Mouse (Mus musculus): ENCODE measurements around the gene Morn1. TPM values are rescaled to one million over a fixed set of nuclear protein-coding genes. Genes with fewer than 3 reads are reported as not detected.

Morn1 gene
- polyA plus RNA-seq, 1 experiment from 2014 or later, result 3.0 TPM

DNA sequence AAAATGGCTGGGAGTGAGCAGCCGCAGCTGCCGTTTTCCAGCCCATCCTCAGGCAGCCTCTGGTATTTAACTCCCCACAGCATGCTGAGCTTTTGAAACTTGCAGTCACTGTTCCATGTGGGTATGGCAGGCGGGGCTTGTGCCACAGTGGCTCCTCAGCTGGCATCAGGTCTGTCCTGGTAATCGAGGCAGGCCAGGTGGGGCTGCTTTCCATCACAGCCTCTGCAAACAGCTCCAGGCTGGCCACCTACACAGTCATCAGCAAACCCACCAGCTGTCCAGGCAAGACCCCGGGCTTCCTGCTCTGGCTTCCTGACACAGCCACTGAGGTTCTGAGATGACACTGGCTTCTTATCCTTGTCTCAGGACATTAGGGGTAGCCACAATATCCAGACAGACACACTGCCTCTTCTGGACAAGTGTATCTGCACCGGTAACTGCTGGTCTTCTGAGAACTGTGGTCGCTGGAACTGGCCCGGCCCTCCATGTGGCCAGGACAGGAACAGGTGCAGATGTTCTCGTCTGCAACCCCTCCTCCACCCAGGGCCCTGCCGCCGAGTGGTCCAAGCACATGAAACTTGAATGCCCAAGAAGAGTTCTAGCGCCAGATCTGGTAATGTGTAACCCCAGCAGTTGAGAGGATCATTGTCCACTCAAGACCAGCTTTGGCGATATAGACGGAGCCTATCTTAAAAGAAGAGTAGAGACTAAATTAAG is 59.9 kb downstream of the Morn1 start:
- WGBS, result 61% methylated on average over 14 of the region's 14 CpGs
- H3K4me2 ChIP-seq (replicated peaks), result no peak overlapping the region
- H3K9me3 ChIP-seq, result no peaks in the 10 kb centered on the region
- peaks cover 50% of the 10 kb centered on the region for H3K4me1 ChIP-seq (replicated peaks)
- no peaks in the 10 kb centered on the region for H3K27me3 ChIP-seq (replicated peaks)
- no peak for ATAC-seq
- no peak overlapping the region for H3K27ac ChIP-seq
- H3K36me3 ChIP-seq, result no peaks in the 10 kb centered on the region
- no peak overlapping the region for H3K9ac ChIP-seq
- no peak overlapping the region for H3K4me3 ChIP-seq (replicated peaks)

DNA sequence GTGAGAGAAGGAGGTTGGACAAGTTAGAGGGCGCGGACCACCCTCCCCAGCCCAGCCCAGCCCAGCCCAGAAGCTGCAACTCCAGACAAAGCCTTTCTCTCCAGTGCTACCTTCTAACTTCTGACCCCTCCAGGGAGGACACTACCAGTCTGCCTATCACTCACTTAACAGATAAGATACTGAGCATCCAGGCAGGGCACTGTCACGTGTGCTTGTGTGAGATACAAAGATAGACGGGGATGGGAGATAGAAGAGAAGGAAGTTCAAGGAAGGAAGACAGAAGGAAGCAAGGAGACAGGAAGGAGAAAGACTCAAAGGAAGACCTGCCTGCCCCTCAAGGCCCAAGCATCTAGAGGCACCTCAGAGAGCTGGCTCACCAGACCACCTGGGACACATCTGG is 62.1 kb downstream of the Morn1 start:
- no peaks in the 10 kb centered on the region; the same call in 1 of the 2 replicates for H3K36me3 ChIP-seq

DNA sequence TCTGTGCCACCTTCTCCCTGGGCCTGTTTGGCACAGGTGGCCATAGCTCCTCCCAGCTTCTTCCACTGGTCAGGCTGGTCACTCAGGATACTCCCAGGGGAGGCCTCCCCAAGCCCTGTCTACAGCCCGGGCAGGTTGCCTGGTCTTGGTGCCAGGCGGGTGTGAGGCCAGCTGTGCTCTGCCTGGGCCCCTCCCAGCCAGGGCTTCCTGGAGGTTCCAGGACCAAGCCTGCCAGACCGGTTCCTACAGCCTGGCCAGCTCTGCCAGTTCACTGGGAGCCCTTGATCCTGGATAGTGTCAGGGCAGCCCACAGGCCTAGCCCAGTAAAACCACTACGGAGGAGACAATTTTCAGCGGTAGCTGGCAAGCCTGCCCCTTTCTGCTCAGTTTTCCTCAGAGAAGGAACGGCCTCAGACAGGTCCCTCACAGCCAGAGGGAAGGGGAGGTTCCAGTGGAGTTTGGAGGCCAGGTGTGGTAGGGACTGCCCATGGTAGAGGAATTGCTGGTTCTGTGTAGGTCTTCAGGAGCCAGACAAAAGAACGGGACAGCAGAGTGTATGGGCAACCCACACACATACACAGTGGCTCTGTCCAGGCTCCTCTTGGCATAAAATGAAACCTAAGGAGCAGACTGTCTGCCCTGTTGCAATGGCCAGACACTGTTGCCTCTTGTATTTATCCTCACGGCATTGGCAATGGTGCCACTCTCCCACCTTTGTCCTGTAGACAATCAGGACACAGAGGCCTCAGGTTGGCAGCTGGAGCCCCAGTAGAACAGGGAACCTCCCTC is 62.7 kb downstream of the Morn1 start:
- peak overlapping the region; percentile 33 for H3K4me2 ChIP-seq (replicated peaks)
- no peaks in the 10 kb centered on the region for H3K27me3 ChIP-seq (replicated peaks)
- H3K36me3 ChIP-seq, result no peaks in the 10 kb centered on the region; the same call in 1 of the 2 replicates
- H3K9ac ChIP-seq, result peak overlapping the region; percentile 71
- no peaks in the 10 kb centered on the region for H3K9me3 ChIP-seq
- 49% methylated on average over 8 of the region's 8 CpGs for WGBS
- H3K4me1 ChIP-seq (replicated peaks), result peaks cover 56% of the 10 kb centered on the region
- no peak overlapping the region for H3K4me3 ChIP-seq (replicated peaks)
- peak overlapping the region; percentile 93 for H3K27ac ChIP-seq
- ATAC-seq, result peak; percentile 74

More for the DNA sequence above, 62.1 kb downstream of the Morn1 start:
- H3K4me1 ChIP-seq (replicated peaks), result peaks cover 62% of the 10 kb centered on the region
- WGBS, result 70% methylated on average over 4 of the region's 4 CpGs
- no peak overlapping the region for H3K4me3 ChIP-seq (replicated peaks)
- 0 out of 2 replicates have a peak overlapping the region, but pooled peaks have one; percentile 33 for H3K4me2 ChIP-seq (replicated peaks)
- H3K27me3 ChIP-seq (replicated peaks), result no peaks in the 10 kb centered on the region
- no peak overlapping the region for H3K9ac ChIP-seq
- peak overlapping the region; percentile 93 for H3K27ac ChIP-seq
- no peaks in the 10 kb centered on the region for H3K9me3 ChIP-seq
- no peak for ATAC-seq

DNA sequence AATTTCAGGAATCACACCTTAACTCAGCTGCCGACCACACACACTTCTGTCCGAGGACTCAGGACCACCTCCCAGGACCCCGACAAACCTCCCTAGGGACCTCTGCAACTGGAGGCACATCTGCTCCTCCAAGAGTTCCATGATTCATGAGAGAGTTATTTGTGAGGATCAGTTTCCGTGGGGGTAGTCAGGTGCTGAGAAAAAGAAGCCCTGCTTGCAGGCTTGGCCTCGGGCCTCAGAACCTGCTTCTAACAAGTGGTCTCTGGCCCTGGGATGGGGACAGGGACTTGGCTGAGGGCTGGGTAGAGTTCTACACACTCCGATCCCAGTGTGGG is 63.5 kb downstream of the Morn1 start:
- Histone ChIP-seq H3K9ac (peak overlapping the region; percentile 71), H3K36me3 (peaks cover 2% of the 10 kb centered on the region; the same call in 1 of the 2 replicates), H3K4me2 (replicated peaks) (peak overlapping the region; percentile 89), H3K9me3 (no peaks in the 10 kb centered on the region), H3K4me1 (replicated peaks) (peaks cover 51% of the 10 kb centered on the region), H3K27ac (peak overlapping the region; percentile 93), H3K4me3 (replicated peaks) (peak overlapping the region; percentile 51; the same call in 1 of the 2 replicates), H3K27me3 (replicated peaks) (no peaks in the 10 kb centered on the region)
- WGBS, result 62% methylated on average over 6 of the region's 6 CpGs
- no peak for ATAC-seq

DNA sequence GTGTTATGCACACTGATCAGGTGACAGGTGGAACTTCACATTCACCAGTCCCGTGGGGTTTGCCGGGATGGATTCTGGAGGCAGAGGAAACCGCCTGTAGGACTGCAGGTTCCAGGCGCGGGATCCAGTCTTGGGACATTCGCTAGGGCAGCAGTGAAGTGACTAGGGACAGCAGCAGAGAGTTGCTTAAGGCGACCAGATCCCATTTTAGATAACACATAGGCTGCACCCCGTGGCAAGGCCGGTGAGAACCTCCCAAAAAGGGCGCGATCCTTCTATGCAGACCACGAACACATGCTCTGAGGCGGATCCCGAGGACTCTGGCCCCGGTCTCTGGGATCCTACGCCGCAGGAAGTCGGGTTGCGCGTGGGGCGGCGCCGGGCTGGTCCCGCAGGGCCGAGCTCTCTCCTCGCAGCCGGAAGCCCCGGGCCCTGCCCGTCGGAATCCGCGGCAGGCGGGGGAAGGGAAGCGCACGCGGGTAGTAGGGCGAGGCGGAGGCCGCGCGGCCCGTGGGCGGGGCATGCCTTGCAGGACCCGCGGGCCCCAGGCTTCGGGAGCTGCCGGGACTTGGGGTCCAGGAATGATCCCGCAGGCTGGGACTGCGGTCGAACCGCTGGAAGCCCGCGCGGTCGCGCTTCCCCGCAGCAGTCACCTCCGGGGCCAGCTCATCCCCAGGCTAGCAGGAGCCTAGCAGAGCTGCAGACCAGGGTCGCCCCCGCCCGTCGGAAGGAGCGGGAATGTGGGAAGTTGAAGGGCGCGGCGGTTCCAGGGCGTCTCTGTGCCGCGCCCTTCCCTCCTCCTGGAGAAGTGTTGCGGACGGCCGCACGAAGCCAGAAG is 64.1 kb downstream of the Morn1 start:
- Histone ChIP-seq H3K36me3 (peaks cover 3% of the 10 kb centered on the region; the same call in 1 of the 2 replicates), H3K27me3 (replicated peaks) (no peaks in the 10 kb centered on the region), H3K4me3 (replicated peaks) (peak overlapping the region; percentile 51), H3K9ac (peak overlapping the region; percentile 71), H3K27ac (peak overlapping the region; percentile 93), H3K9me3 (no peaks in the 10 kb centered on the region), H3K4me1 (replicated peaks) (peaks cover 48% of the 10 kb centered on the region), H3K4me2 (replicated peaks) (peak overlapping the region; percentile 89)
- 3% methylated on average over 70 of the region's 73 CpGs for WGBS
- peak; percentile 92 for ATAC-seq

DNA sequence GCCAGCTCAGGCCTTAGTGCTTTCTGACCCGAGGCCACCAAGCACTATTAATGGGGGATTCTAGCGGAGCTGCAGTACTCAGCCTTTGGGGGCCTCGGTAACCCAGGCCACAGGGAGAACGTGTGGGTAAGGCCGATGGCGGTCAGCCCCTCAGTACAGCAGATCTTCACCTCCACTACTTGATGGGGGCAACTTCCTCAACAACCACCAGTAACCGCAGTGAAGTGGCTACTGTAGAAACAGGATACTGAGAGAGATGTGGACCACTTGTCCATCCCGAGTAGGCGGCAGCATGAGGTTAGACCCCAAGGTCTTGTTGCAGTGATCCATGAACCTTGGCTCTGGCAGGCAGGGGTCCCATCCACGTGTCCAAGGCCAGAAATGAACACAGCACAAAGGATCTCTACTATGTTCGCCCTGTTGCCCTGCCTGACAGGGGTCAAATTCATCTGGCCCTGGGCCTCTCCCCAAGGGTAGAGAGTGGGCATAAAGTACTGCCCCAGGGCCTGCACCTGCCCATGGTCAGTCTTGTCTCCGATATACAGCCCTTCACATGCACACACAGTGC is 64.9 kb downstream of the Morn1 start:
- Histone ChIP-seq H3K27me3 (replicated peaks) (no peaks in the 10 kb centered on the region), H3K4me1 (replicated peaks) (peaks cover 46% of the 10 kb centered on the region), H3K4me3 (replicated peaks) (peak overlapping the region; percentile 51), H3K9me3 (no peaks in the 10 kb centered on the region), H3K27ac (peak overlapping the region; percentile 93), H3K4me2 (replicated peaks) (peak overlapping the region; percentile 89), H3K36me3 (peaks cover 5% of the 10 kb centered on the region; the same call in 1 of the 2 replicates), H3K9ac (peak overlapping the region; percentile 71)
- no peak; the same call in 1 of the 2 replicates for ATAC-seq
- 44% methylated on average over 12 of the region's 12 CpGs for WGBS

DNA sequence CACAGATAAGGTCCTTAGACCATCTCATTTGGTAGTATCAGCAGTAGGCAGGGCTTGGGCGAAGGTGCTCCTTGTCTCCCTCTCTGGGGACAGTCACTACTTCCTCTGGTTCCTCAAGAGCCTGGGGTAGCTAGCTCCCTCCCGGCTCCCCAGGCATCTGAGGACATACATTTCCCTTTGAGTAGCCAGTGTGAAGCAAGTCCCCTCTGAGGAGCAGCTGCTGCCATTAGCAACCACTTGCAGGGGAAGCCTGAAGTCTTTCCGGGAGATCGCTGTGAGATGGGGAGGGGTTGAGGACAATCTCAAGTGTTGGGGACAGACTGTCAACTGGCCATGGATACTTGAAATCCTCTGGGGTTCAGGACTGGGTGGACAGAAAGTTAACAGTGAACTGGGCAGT is 65.5 kb downstream of the Morn1 start:
- peaks cover 43% of the 10 kb centered on the region for H3K4me1 ChIP-seq (replicated peaks)
- no peak overlapping the region for H3K9ac ChIP-seq
- peaks cover 10% of the 10 kb centered on the region for H3K36me3 ChIP-seq
- H3K27ac ChIP-seq, result no peak overlapping the region
- WGBS, result 72% methylated on average over 4 of the region's 4 CpGs
- H3K4me3 ChIP-seq (replicated peaks), result peak overlapping the region; percentile 51; the same call in 1 of the 2 replicates
- no peaks in the 10 kb centered on the region for H3K27me3 ChIP-seq (replicated peaks)
- no peak for ATAC-seq
- H3K4me2 ChIP-seq (replicated peaks), result 0 out of 2 replicates have a peak overlapping the region, but pooled peaks have one; percentile 4
- no peaks in the 10 kb centered on the region for H3K9me3 ChIP-seq

DNA sequence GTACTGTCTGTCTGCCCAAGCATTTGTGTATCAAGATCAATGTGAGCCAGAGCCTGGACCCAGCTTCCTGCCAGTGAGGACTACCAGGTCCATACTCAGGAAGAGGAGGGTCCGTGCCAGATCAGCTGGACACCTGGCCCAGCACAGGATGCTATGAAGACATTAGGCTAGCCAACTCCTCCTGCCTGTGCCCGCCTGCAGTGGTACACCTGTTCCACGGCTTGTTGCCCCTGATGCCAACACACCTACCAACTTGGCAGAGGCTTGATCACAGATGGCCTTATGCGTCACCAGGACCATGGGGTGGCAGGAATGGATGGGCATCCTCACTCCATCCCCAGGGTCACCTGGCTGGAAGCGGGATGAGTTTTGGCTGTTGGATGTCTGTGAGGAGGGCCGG is 66.1 kb downstream of the Morn1 start:
- Histone ChIP-seq H3K9me3 (no peaks in the 10 kb centered on the region), H3K27me3 (replicated peaks) (no peaks in the 10 kb centered on the region), H3K4me3 (replicated peaks) (no peak overlapping the region), H3K36me3 (peaks cover 16% of the 10 kb centered on the region), H3K4me1 (replicated peaks) (peaks cover 43% of the 10 kb centered on the region), H3K9ac (no peak overlapping the region), H3K4me2 (replicated peaks) (no peak overlapping the region), H3K27ac (no peak overlapping the region)
- 95% methylated on average over 6 of the region's 6 CpGs for WGBS
- no peak for ATAC-seq

DNA sequence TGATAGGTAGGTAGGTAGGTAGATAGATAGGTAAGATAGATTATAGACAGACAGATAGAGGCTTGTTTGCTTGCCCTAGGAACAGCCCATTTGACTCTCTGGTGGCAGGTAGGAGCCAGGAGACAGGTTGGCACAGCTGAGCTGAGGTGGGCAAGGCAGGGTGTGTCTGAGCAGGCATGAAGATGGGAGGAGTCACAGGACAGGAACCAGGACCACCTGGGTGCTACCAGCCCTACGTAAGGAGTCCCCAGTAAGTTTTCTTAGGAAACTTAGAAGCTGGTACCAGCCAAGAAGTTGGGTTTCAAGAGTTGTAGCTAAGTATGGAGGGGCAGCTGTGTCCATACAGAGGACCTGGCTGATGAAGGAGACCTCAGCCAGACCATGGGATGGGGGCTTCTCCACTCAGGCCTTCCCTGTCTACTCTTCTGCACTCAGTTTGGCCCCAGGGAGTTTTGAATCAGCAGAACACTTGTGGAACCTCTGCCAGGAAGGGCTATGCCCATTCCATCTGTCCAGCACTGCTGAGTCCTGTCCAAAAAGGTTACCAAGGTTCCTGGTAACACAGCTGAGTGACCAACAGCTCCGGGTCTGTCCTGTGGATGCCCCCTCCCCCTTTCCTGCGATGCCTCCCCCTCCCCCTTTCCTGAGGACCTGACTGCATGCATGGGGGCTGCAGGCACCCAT is 67.2 kb downstream of the Morn1 start:
- Histone ChIP-seq H3K27ac (no peak overlapping the region), H3K4me2 (replicated peaks) (no peak overlapping the region), H3K9me3 (no peaks in the 10 kb centered on the region), H3K27me3 (replicated peaks) (no peaks in the 10 kb centered on the region), H3K9ac (no peak overlapping the region), H3K4me1 (replicated peaks) (peaks cover 42% of the 10 kb centered on the region), H3K4me3 (replicated peaks) (no peak overlapping the region), H3K36me3 (peaks cover 26% of the 10 kb centered on the region)
- ATAC-seq, result no peak
- 82% methylated on average over 3 of the region's 3 CpGs for WGBS

DNA sequence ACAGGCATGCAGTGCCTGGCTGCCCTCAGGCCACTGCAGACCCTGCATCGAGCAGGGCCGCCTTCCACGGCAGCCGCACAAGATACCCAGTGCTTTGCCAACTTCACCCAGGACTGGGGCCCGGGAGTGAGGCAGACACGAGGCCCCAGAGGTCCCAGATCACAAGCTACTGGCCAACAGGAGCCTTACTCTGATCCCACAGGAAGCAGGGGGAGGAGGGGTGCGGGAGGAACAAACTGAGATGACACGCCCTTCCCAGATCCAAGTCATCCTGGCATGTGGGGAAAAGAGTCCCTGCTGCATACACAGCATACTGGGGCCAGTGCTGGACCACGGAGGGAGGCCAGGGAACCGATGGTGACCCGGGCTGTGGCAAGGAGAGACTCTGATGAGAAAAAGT is 68.6 kb downstream of the Morn1 start:
- ATAC-seq, result no peak
- Histone ChIP-seq H3K4me1 (replicated peaks) (peaks cover 27% of the 10 kb centered on the region), H3K9ac (no peak overlapping the region), H3K4me3 (replicated peaks) (no peak overlapping the region), H3K27ac (no peak overlapping the region), H3K9me3 (no peaks in the 10 kb centered on the region), H3K36me3 (peaks cover 36% of the 10 kb centered on the region), H3K27me3 (replicated peaks) (no peaks in the 10 kb centered on the region), H3K4me2 (replicated peaks) (no peak overlapping the region)
- 61% methylated on average over 11 of the region's 11 CpGs for WGBS

DNA sequence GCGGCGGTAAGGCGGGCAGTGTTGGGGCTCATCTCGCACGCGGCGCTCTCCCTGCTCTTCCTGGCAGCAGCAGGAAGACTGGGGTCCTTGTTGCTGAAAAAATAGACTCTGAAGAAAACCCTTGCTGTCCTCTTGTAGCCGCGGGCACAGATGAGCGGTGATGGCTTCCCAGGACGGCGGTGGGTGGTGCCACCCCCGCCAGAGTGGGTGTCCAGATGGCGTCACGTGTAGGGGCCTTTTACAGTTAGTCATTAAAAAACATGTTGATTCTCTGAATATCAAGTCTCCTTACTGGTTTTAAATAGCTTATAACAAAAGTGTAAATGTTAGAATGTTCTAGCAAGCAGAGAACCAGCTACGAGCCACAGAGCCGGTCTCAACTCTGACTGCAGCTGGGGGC is 70.4 kb downstream of the Morn1 start:
- WGBS, result 97% methylated on average over 17 of the region's 17 CpGs
- Histone ChIP-seq H3K9ac (no peak overlapping the region), H3K9me3 (no peaks in the 10 kb centered on the region), H3K27ac (no peak overlapping the region), H3K4me3 (replicated peaks) (no peak overlapping the region), H3K4me2 (replicated peaks) (no peak overlapping the region), H3K27me3 (replicated peaks) (no peaks in the 10 kb centered on the region), H3K4me1 (replicated peaks) (peaks cover 21% of the 10 kb centered on the region), H3K36me3 (peaks cover 36% of the 10 kb centered on the region)
- ATAC-seq, result no peak

Data from intestine, embryonic 15.5 days (tissue).